Mouse (Mus musculus) neural tube, embryonic 15.5 days (tissue): ENCODE results near the gene Kansl1l. TPM values are rescaled to one million over a fixed set of nuclear protein-coding genes. Genes with fewer than 3 reads are reported as not detected.
"Not testable (repeated sequence)": the region's sequence is repeated elsewhere in the genome, so short reads cannot be mapped to it uniquely, and the experiment has no call there.

Experiments
- ATAC-seq: fragments of 200-750 bp; cut with Nextera tagmentation; 2 replicates; pipeline ENCODE4 v1.8.0; 2017; ENCODE audit warnings: mild to moderate bottlenecking, moderate TSS enrichment, moderate library complexity; ENCODE audit not compliant: low FRiP score
- H3K27ac ChIP-seq: fragments of 300-500 bp; sonication (generic); replicated peaks from 2 replicates; pipeline ENCODE4 v1.5.1; 2015; ENCODE audit warnings: mild to moderate bottlenecking, inconsistent platforms
- H3K27me3 ChIP-seq: fragments of 300-500 bp; sonication (generic); replicated peaks from 2 replicates; pipeline ENCODE4 v1.6.1; 2015; ENCODE audit warnings: inconsistent platforms
- H3K36me3 ChIP-seq: fragments of 300-500 bp; sonication (generic); 2 replicates; pipeline ENCODE4 v1.6.1; 2015; ENCODE audit warnings: inconsistent platforms
- H3K4me1 ChIP-seq: fragments of 300-500 bp; sonication (generic); 2 replicates; pipeline ENCODE4 v1.6.1; 2015; ENCODE audit warnings: inconsistent platforms
- H3K4me2 ChIP-seq: fragments of 300-500 bp; sonication (generic); 2 replicates; pipeline ENCODE4 v1.6.1; 2015; ENCODE audit warnings: inconsistent platforms, mild to moderate bottlenecking, moderate library complexity
- H3K4me3 ChIP-seq: fragments of 300-500 bp; sonication (generic); replicated peaks from 2 replicates; pipeline ENCODE4 v1.5.1; 2015; ENCODE audit warnings: mild to moderate bottlenecking, inconsistent platforms
- H3K9ac ChIP-seq: fragments of 300-500 bp; sonication (generic); replicated peaks from 2 replicates; pipeline ENCODE4 v1.6.1; 2015; ENCODE audit warnings: mild to moderate bottlenecking, inconsistent platforms
- H3K9me3 ChIP-seq: fragments of 300-500 bp; sonication (generic); replicated peaks from 2 replicates; pipeline ENCODE4 v1.6.1; 2016; ENCODE audit warnings: inconsistent platforms
- WGBS: fragments of 180-500 bp; shearing (Covaris S2); methylation state at CpG from one replicate; pipeline ENCODE4 v1.1.7; 2015; ENCODE audit warnings: mixed read lengths; 5-methylcytosine and 5-hydroxymethylcytosine counted together
- polyA plus RNA-seq: library from polyadenylated mRNA; unstranded; fragments of >200 nt; fragmentation: Nextera tagmentation; extraction: Ambion mirVana; gene quantifications from 2 replicates; pipeline ENCODE4 v1.2.1, GENCODE M21; 2015

Gene Kansl1l
- polyA plus RNA-seq, 1 experiment from 2014 or later, result 10.9 TPM

GRCm38 (mm10) chr1:66768764-66769163, 48.6 kb downstream of the Kansl1l start:
- Histone ChIP-seq H3K9ac (no peak overlapping the region), H3K27ac (no peak overlapping the region), H3K4me3 (no peak overlapping the region), H3K4me1 (peaks cover 3% of the 10 kb centered on the region; the same call in 1 of the 2 replicates), H3K27me3 (no peaks in the 10 kb centered on the region), H3K9me3 (no peaks in the 10 kb centered on the region), H3K36me3 (peaks cover 5% of the 10 kb centered on the region; the same call in 1 of the 2 replicates), H3K4me2 (no peak overlapping the region)
- WGBS, result 56% methylated on average over 1 of the region's 1 CpGs
- ATAC-seq, result peak; percentile 65; the same call in 1 of the 2 replicates

- Histone ChIP-seq H3K9ac (no peak overlapping the region), H3K9me3 (no peaks in the 10 kb centered on the region), H3K36me3 (peaks cover 21% of the 10 kb centered on the region), H3K27ac (no peak overlapping the region), H3K4me3 (no peak overlapping the region), H3K4me2 (no peak overlapping the region), H3K27me3 (no peaks in the 10 kb centered on the region), H3K4me1 (no peaks in the 10 kb centered on the region)
- ATAC-seq, result no peak
- 81% methylated on average over 1 of the region's 1 CpGs for WGBS
Measured at GRCm38 (mm10) chr1:66730581-66730980, 86.8 kb downstream of the Kansl1l start.

- Histone ChIP-seq H3K4me1 (no peaks in the 10 kb centered on the region), H3K36me3 (peaks cover 26% of the 10 kb centered on the region), H3K4me2 (no peak overlapping the region), H3K27me3 (no peaks in the 10 kb centered on the region), H3K9ac (no peak overlapping the region), H3K9me3 (no peaks in the 10 kb centered on the region), H3K4me3 (no peak overlapping the region), H3K27ac (no peak overlapping the region)
- 95% methylated on average over 3 of the region's 3 CpGs for WGBS
- ATAC-seq, result no peak
Measured at GRCm38 (mm10) chr1:66712859-66713258, 104.5 kb downstream of the Kansl1l start.

GRCm38 (mm10) chr1:66704523-66704922, 112.8 kb downstream of the Kansl1l start:
- WGBS, result 51% methylated on average over 6 of the region's 6 CpGs
- Histone ChIP-seq H3K27ac (no peak overlapping the region), H3K9ac (no peak overlapping the region), H3K9me3 (no peaks in the 10 kb centered on the region), H3K36me3 (peaks cover 5% of the 10 kb centered on the region; the same call in 1 of the 2 replicates), H3K4me3 (no peak overlapping the region), H3K4me1 (peaks cover 34% of the 10 kb centered on the region), H3K4me2 (0 out of 2 replicates have a peak overlapping the region, but pooled peaks have one; percentile 15), H3K27me3 (no peaks in the 10 kb centered on the region)
- no peak for ATAC-seq

- Histone ChIP-seq H3K4me2 (peak overlapping the region; percentile 69), H3K36me3 (peaks cover 5% of the 10 kb centered on the region; the same call in 1 of the 2 replicates), H3K9ac (no peak overlapping the region), H3K27me3 (no peaks in the 10 kb centered on the region), H3K27ac (no peak overlapping the region), H3K4me1 (peaks cover 34% of the 10 kb centered on the region), H3K9me3 (no peaks in the 10 kb centered on the region), H3K4me3 (no peak overlapping the region)
- WGBS, result 89% methylated on average over 4 of the region's 4 CpGs
- no peak for ATAC-seq
Measured at GRCm38 (mm10) chr1:66702623-66703345, 114.6 kb downstream of the Kansl1l start.

GRCm38 (mm10) chr1:66701576-66701940, 115.8 kb downstream of the Kansl1l start:
- ATAC-seq, result no peak
- Histone ChIP-seq H3K36me3 (peaks cover under 1% of the 10 kb centered on the region; the same call in 1 of the 2 replicates), H3K4me1 (peaks cover 34% of the 10 kb centered on the region), H3K4me2 (peak overlapping the region; percentile 69), H3K4me3 (peak overlapping the region; percentile 94), H3K27me3 (no peaks in the 10 kb centered on the region), H3K27ac (no peak overlapping the region; the same call in 1 of the 2 replicates), H3K9ac (peak overlapping the region; percentile 84), H3K9me3 (no peaks in the 10 kb centered on the region)
- 36% methylated on average over 2 of the region's 2 CpGs for WGBS

DNA sequence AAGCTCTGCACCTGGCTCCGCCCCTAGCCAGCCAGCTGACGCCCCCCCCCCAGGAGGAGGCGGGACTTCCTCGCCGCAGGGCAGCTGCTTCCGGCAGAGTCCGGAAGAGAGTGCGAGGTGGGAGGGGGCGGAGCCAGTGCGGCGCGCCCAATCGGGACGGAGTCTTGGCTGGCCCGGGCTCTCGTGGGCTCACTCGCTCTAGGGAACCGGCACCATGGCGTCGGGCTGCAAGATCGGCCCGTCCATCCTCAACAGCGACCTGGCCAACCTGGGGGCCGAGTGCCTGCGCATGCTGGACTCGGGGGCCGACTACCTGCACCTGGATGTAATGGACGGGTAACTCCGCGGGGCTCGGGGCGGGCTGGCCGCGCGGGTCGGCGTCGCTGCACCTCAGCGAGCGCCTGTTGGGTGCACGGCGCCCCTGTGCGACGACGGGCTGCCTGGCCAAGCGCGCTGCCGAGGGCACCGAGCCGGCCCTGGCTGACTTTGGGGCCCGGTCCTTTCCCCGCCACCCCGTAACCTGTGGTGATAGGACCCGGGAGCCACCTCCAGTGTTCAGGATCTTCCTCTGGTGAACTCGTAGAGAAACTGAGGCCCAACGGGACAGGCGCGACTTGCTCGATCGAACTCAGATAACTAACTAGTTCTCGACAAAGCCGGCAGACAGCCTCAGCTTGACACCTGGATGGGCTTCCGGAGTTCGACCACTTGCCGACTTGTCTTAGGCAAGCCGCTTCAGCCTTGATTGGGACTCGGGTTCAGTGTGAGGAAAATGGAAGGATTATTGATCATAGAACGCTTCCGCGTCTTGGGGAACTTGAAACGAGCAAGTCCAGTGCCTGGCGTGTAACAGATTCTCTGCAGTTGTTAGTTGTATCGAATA, 116.4 kb downstream of the Kansl1l start, which contains the start of gene Rpe:
TSS of gene Rpe (plus strand) at position 139 of the 883 bp plus-strand sequence.
- WGBS, result under 1% methylated on average over 73 of the region's 73 CpGs
- Histone ChIP-seq H3K36me3 (no peaks in the 10 kb centered on the region), H3K4me1 (peaks cover 34% of the 10 kb centered on the region), H3K27ac (peak within 1 kb of the TSS; percentile 87), H3K9me3 (no peaks in the 10 kb centered on the region), H3K27me3 (no peaks in the 10 kb centered on the region), H3K9ac (peak within 1 kb of the TSS; percentile 84), H3K4me2 (peak within 1 kb of the TSS; percentile 69), H3K4me3 (peak within 1 kb of the TSS; percentile 94)
- ATAC-seq, result peak; percentile 100

DNA sequence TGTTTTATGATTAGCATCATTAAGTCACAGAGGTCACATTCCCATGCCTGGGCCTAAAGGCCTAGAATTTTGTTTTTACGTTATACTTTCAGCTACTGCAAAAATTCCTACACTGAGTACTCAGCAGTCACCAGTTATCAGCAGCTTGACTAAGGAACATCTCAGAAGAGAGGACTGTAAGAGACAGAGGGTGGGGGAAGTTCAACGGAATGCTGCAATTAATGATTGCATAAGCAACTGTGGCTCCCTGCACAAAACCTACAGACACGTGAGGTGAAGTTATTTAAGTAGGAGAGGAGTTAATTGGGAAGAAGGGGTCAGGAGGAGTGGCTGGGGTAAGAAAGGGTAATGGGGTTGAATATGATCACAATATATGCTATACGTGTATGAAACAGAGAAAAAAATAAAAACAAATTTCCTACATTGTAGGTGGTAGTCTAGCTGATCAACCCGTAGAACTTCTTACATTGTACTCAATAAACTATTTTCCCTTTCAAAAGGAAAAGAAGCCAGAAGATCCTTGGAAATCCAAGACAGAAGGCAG, 117.1 kb downstream of the Kansl1l start:
- H3K36me3 ChIP-seq, result no peaks in the 10 kb centered on the region
- 46% methylated on average over 5 of the region's 5 CpGs for WGBS
- H3K4me3 ChIP-seq, result peak overlapping the region; percentile 94
- no peaks in the 10 kb centered on the region for H3K9me3 ChIP-seq
- no peaks in the 10 kb centered on the region for H3K27me3 ChIP-seq
- no peak overlapping the region for H3K9ac ChIP-seq
- H3K4me1 ChIP-seq, result peaks cover 34% of the 10 kb centered on the region
- H3K4me2 ChIP-seq, result peak overlapping the region; percentile 69
- peak overlapping the region; percentile 87 for H3K27ac ChIP-seq
- peak; percentile 46 for ATAC-seq

DNA sequence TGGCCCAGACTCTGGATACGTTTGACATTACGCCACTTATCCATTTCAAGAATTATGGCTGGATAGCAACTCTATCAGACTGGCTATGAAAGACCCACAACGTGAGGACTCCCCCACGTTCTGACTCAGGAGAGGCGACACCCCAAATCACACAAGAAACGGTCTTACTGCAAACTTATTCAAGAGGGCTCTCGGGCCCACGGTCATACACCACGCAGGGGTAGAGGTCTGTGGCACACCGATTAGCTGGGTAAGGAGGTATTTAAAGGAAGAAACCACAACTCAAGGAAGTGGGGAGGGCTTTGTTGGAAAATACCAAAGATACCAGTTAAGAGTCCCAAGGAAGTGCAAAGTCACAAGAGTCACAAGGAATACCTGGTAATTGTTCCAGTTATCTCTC, 117.7 kb downstream of the Kansl1l start:
- H3K4me3 ChIP-seq, H3K27me3 ChIP-seq, H3K4me2 ChIP-seq, H3K36me3 ChIP-seq, ATAC-seq, H3K27ac ChIP-seq, H3K9me3 ChIP-seq, H3K9ac ChIP-seq: not testable (repeated sequence)
- peaks cover 33% of the 10 kb centered on the region for H3K4me1 ChIP-seq
- 82% methylated on average over 10 of the region's 10 CpGs for WGBS

- no peaks in the 10 kb centered on the region for H3K9me3 ChIP-seq
- no peaks in the 10 kb centered on the region for H3K27me3 ChIP-seq
- H3K36me3 ChIP-seq, result no peaks in the 10 kb centered on the region
- no peak overlapping the region for H3K27ac ChIP-seq
- no peak for ATAC-seq
- no peak overlapping the region for H3K4me2 ChIP-seq
- H3K4me1 ChIP-seq, result peaks cover 3% of the 10 kb centered on the region; the same call in 1 of the 2 replicates
- H3K4me3 ChIP-seq, result no peak overlapping the region
- H3K9ac ChIP-seq, result no peak overlapping the region
- 76% methylated on average over 7 of the region's 7 CpGs for WGBS
Measured at GRCm38 (mm10) chr1:66695296-66695695, 122.1 kb downstream of the Kansl1l start.

- Histone ChIP-seq H3K4me3 (no peak overlapping the region), H3K4me2 (no peak overlapping the region), H3K9me3 (no peaks in the 10 kb centered on the region), H3K27me3 (no peaks in the 10 kb centered on the region), H3K36me3 (no peaks in the 10 kb centered on the region), H3K4me1 (no peaks in the 10 kb centered on the region), H3K27ac (no peak overlapping the region), H3K9ac (no peak overlapping the region)
- no peak for ATAC-seq
- 84% methylated on average over 5 of the region's 5 CpGs for WGBS
Measured at GRCm38 (mm10) chr1:66694266-66694665, 123.1 kb downstream of the Kansl1l start.
